Mouse (Mus musculus) heart, embryonic 12.5 days (tissue): ENCODE data around the gene Kcnq1. TPM values are rescaled to one million over a fixed set of nuclear protein-coding genes. Genes with fewer than 3 reads are reported as not detected.
A peak's percentile ranks its signal among the peaks of the same experiment; 100 is the strongest.

ENCODE experiments used
- ATAC-seq: fragments of 200-750 bp; cut with Nextera tagmentation; 2 replicates; pipeline ENCODE4 v1.8.0; 2017; ENCODE audit warnings: moderate TSS enrichment, moderate library complexity; ENCODE audit not compliant: insufficient number of reproducible peaks, low FRiP score
- H3K27ac ChIP-seq: fragments of 300-500 bp; sonication (generic); 2 replicates; pipeline ENCODE4 v1.5.1; 2016; ENCODE audit warnings: mild to moderate bottlenecking, moderate library complexity; ENCODE audit not compliant: poor library complexity, severe bottlenecking
- H3K27me3 ChIP-seq: fragments of 300-500 bp; sonication (generic); replicated peaks from 2 replicates; pipeline ENCODE4 v1.6.1; 2016; ENCODE audit warnings: mild to moderate bottlenecking, moderate library complexity
- H3K36me3 ChIP-seq: fragments of 300-500 bp; sonication (generic); 2 replicates; pipeline ENCODE4 v1.6.1; 2016; ENCODE audit warnings: mild to moderate bottlenecking, moderate library complexity
- H3K4me1 ChIP-seq: fragments of 300-500 bp; sonication (generic); replicated peaks from 2 replicates; pipeline ENCODE4 v1.6.1; 2016; ENCODE audit warnings: mild to moderate bottlenecking
- H3K4me2 ChIP-seq: fragments of 300-500 bp; sonication (generic); 2 replicates; pipeline ENCODE4 v1.6.1; 2016; ENCODE audit warnings: mild to moderate bottlenecking, moderate library complexity
- H3K4me3 ChIP-seq: fragments of 300-500 bp; sonication (generic); 2 replicates; pipeline ENCODE4 v1.5.1; 2016; ENCODE audit warnings: mild to moderate bottlenecking
- H3K9ac ChIP-seq: fragments of 300-500 bp; sonication (generic); 2 replicates; pipeline ENCODE4 v1.6.1; 2016; ENCODE audit warnings: mild to moderate bottlenecking, moderate library complexity
- H3K9me3 ChIP-seq: fragments of 300-500 bp; sonication (generic); replicated peaks from 2 replicates; pipeline ENCODE4 v1.6.1; 2016; ENCODE audit warnings: mild to moderate bottlenecking, moderate library complexity
- WGBS: fragments of 180-500 bp; shearing (Covaris S2); methylation state at CpG from one replicate; pipeline ENCODE4 v1.1.7; 2016; 5-methylcytosine and 5-hydroxymethylcytosine counted together
- polyA plus RNA-seq: library from polyadenylated mRNA; unstranded; fragments of >200 nt; fragmentation: Nextera tagmentation; extraction: Ambion mirVana; gene quantifications from 2 replicates; pipeline ENCODE4 v1.2.1, GENCODE M21; 2016

Kcnq1 gene
- polyA plus RNA-seq, 1 experiment from 2014 or later = 12.9 TPM

DNA sequence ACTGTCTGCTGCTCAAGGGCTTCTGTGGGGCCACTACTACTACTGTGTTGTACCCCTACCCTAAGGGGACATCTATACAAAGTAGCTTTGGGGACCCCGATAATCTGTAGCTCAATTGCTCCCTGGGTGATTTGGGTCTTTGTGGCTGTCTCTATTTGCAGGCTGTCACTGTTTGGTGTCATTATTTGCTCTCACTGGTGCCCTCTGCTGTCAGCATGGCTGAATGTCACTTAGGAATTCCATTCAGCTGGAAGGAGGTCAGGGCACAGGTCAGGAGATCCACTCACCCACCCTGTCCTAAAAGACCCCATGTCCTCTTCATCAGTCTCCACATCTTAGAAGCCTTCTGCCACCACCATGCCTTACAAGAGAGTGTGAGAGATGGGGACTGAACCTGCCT lies 32.6 kb downstream of the Kcnq1 start:
- Histone ChIP-seq H3K27me3 (no peaks in the 10 kb centered on the region), H3K4me3 (no peak overlapping the region), H3K36me3 (no peaks in the 10 kb centered on the region), H3K4me2 (no peak overlapping the region), H3K9me3 (no peaks in the 10 kb centered on the region), H3K4me1 (peaks cover 57% of the 10 kb centered on the region), H3K9ac (no peak overlapping the region), H3K27ac (peak overlapping the region; percentile 49; the same call in 1 of the 2 replicates)
- no peak; the same call in 1 of the 2 replicates for ATAC-seq
- WGBS = 53% methylated on average over 1 of the region's 1 CpGs

DNA sequence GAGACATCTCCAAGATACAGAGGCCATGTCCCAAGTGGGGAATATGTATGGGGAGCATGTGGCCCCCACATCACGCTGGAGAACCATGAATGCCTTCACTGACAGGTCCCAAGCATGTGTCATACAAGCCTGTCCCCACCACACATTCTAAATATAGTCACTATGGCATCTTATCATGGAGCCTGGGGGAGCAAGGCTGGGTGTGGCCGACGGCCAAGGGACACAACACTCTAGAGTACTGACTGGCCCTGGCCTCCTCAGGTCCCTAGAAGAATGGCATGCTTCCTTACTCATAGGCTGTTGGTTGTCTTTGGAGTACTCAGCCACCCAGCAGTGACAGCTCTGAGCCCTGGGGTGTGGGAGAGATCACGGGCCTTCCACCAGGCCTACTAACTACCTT lies 33.8 kb downstream of the Kcnq1 start:
- H3K27ac ChIP-seq = peak overlapping the region; percentile 49
- H3K4me3 ChIP-seq = no peak overlapping the region
- peaks cover 57% of the 10 kb centered on the region for H3K4me1 ChIP-seq
- WGBS = 42% methylated on average over 4 of the region's 4 CpGs
- H3K36me3 ChIP-seq = no peaks in the 10 kb centered on the region
- no peak overlapping the region for H3K9ac ChIP-seq
- no peaks in the 10 kb centered on the region for H3K9me3 ChIP-seq
- peak; percentile 27 for ATAC-seq
- no peaks in the 10 kb centered on the region for H3K27me3 ChIP-seq
- H3K4me2 ChIP-seq = peak overlapping the region; percentile 30

DNA sequence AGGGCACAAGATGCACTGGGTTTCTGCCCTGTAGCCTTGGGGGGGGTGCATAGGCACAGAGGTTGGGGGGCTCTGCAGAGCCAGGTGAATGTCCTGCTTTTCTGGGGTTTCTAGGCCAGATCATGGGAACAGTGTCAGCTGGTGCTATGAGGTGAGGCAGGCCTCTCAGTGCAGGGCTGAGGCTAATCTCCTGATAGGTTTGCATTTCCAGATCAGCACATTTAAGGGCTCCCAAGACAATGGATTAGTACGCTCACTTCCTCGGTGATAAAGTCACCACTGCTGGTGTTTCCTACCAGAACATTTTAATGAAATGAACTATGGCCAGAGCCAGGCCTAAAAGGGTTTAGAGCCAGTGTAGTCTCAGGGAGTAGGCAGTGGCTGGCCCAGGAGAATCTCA lies 36.5 kb downstream of the Kcnq1 start:
- Histone ChIP-seq H3K4me2 (no peak overlapping the region), H3K9me3 (no peaks in the 10 kb centered on the region), H3K4me3 (no peak overlapping the region), H3K4me1 (peaks cover 54% of the 10 kb centered on the region), H3K9ac (no peak overlapping the region), H3K36me3 (no peaks in the 10 kb centered on the region), H3K27ac (no peak overlapping the region), H3K27me3 (no peaks in the 10 kb centered on the region)
- WGBS = 81% methylated on average over 2 of the region's 2 CpGs
- ATAC-seq = no peak

DNA sequence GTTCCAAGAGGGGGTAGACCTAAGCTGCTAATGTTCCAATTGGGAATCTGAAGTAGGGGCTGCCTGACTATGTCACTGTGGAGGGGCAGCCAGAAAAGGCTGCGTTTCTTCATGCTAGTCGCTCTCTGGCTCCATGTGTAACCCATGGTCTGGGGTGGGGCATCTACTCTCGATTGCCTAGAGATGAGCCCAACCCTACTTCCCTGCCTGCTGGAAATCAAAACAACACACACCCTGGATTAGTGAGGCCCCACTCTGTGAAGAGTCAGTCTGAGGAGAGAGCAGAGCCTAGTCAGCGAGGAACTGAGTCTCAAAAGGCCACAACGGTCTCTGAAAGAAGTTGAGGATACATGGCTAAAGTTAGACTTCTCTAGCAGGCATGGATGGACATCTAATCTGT lies 40.9 kb downstream of the Kcnq1 start:
- peaks cover 19% of the 10 kb centered on the region for H3K4me1 ChIP-seq
- H3K4me3 ChIP-seq = no peak overlapping the region
- H3K9ac ChIP-seq = no peak overlapping the region
- ATAC-seq = no peak
- no peaks in the 10 kb centered on the region for H3K9me3 ChIP-seq
- H3K27ac ChIP-seq = no peak overlapping the region
- no peaks in the 10 kb centered on the region for H3K27me3 ChIP-seq
- WGBS = 62% methylated on average over 5 of the region's 5 CpGs
- H3K4me2 ChIP-seq = no peak overlapping the region
- H3K36me3 ChIP-seq = no peaks in the 10 kb centered on the region

DNA sequence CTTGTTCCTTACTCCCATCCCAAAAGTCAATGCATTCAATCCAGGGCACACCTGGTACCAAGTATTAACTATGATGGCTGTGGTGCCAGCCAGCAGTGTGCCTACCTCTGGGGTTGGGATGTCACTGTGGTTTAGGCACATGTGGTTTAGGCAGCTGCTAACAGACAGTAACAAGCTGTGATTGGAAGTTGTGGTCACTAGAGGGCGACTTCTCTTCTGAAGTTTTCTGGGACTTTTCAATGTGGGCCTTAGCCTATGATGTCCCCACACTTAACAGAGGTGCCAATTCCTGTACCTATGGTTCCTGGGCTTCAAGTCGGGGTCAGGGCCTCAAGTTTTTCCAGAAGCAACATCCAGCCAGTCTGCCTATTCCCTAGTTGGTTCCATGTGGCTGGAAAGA lies 45.0 kb downstream of the Kcnq1 start:
- no peaks in the 10 kb centered on the region for H3K9me3 ChIP-seq
- H3K9ac ChIP-seq = no peak overlapping the region
- H3K27me3 ChIP-seq = no peaks in the 10 kb centered on the region
- no peak for ATAC-seq
- H3K4me3 ChIP-seq = no peak overlapping the region
- peaks cover 30% of the 10 kb centered on the region for H3K4me1 ChIP-seq
- H3K36me3 ChIP-seq = no peaks in the 10 kb centered on the region
- H3K27ac ChIP-seq = no peak overlapping the region
- 5% methylated on average over 2 of the region's 2 CpGs for WGBS
- H3K4me2 ChIP-seq = no peak overlapping the region

DNA sequence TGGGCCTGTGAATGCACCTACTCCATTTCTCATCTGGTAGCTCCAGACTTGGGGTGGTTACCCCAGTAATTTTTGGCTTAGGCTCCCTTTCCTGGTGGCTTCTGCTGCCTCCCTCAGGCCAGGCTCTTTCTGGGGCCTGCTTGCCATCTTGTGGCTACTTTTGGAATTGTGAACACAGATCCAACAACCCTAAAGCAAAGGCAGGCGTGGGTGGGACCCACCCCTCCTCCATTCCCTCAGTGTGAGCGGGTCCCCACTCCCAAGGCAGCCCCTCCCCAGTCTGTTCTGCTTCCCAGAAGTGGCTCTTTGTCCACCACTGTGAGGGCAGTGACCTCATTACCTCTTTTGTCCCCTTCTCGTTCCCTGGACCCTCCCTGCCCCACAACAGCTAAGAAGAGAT lies 46.2 kb downstream of the Kcnq1 start:
- Histone ChIP-seq H3K4me1 (peaks cover 22% of the 10 kb centered on the region), H3K36me3 (no peaks in the 10 kb centered on the region), H3K27ac (no peak overlapping the region), H3K4me3 (no peak overlapping the region), H3K9ac (no peak overlapping the region), H3K4me2 (no peak overlapping the region), H3K27me3 (no peaks in the 10 kb centered on the region), H3K9me3 (no peaks in the 10 kb centered on the region)
- ATAC-seq = no peak
- 44% methylated on average over 3 of the region's 3 CpGs for WGBS

DNA sequence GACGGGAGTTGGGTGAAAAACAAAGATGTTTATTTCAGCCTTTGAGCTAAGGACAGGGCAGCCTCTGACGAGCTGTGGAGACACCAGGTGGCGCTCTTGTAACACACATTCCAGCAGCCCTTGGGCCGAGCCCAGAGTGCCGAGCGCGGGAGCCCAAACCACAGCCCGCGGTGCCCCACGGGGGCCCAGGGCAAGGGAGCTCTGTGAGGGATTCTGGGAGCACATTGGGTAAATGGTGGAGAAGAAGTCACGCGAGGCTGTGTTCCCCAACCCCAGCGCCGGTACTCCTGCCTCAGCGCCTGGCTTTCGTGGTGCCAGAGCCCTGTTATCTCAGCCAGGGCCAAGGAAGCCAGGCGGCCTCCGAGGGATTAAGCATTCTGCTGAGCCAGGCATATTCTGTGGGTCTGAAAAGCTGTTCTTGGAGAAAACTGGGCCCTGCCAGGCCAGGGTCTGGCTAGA lies 47.8 kb downstream of the Kcnq1 start:
- ATAC-seq = peak; percentile 82
- H3K4me1 ChIP-seq = peaks cover 34% of the 10 kb centered on the region
- peak overlapping the region; percentile 88 for H3K27ac ChIP-seq
- H3K27me3 ChIP-seq = no peaks in the 10 kb centered on the region
- H3K4me3 ChIP-seq = peak overlapping the region; percentile 29
- H3K9ac ChIP-seq = peak overlapping the region; percentile 69
- WGBS = 4% methylated on average over 18 of the region's 18 CpGs
- H3K4me2 ChIP-seq = peak overlapping the region; percentile 69
- H3K9me3 ChIP-seq = no peaks in the 10 kb centered on the region
- no peaks in the 10 kb centered on the region for H3K36me3 ChIP-seq

DNA sequence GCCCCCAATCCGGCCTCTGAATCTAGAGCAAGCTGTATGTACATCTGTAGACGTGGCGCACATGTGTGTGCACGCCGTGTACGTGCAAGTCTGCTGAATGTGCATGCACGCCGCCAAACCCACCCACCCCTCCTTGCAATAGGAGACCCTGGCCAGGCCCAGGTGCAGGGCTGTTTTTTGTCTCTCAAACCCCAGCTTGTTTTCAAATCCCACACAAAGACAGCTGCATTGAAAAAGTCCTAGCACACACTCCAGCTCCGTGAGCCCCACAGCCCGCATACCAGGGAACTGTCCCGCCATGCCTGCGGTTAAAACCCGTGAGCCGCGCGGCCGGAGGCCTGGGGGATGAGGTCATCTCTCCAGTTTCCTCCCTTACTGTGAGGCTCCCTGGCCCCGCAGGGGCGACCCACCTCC lies 48.3 kb downstream of the Kcnq1 start:
- no peaks in the 10 kb centered on the region for H3K36me3 ChIP-seq
- peak overlapping the region; percentile 69 for H3K9ac ChIP-seq
- H3K9me3 ChIP-seq = no peaks in the 10 kb centered on the region
- peak overlapping the region; percentile 88 for H3K27ac ChIP-seq
- H3K27me3 ChIP-seq = no peaks in the 10 kb centered on the region
- peak overlapping the region; percentile 69 for H3K4me2 ChIP-seq
- 14% methylated on average over 19 of the region's 19 CpGs for WGBS
- peaks cover 40% of the 10 kb centered on the region for H3K4me1 ChIP-seq
- H3K4me3 ChIP-seq = peak overlapping the region; percentile 29; the same call in 1 of the 2 replicates
- peak; percentile 58 for ATAC-seq

DNA sequence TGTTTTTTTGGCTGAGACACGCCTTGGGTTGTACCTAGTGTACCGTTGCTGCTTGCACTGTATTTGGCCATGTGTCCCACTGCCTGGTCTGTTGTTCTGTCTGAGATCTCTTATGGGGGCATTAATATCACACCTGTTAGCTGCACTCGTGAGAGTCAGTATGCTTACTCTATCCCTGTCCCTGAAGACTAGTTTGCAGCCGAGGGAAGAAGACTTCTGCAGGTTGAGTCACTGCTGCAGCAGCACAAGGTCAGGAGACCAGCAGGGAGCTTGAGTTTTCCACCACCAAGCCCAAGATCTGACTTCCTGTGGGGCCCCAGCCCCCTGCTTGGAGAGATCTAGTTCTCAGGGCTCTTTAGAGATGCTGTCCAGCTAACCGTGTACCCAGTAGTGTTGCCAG lies 49.1 kb downstream of the Kcnq1 start:
- 38% methylated on average over 5 of the region's 5 CpGs for WGBS
- 0 out of 2 replicates have a peak overlapping the region, but pooled peaks have one; percentile 6 for H3K4me2 ChIP-seq
- 0 out of 2 replicates have a peak overlapping the region, but pooled peaks have one; percentile 69 for H3K9ac ChIP-seq
- no peaks in the 10 kb centered on the region for H3K9me3 ChIP-seq
- H3K36me3 ChIP-seq = no peaks in the 10 kb centered on the region
- no peaks in the 10 kb centered on the region for H3K27me3 ChIP-seq
- peaks cover 48% of the 10 kb centered on the region for H3K4me1 ChIP-seq
- H3K4me3 ChIP-seq = no peak overlapping the region
- no peak for ATAC-seq
- H3K27ac ChIP-seq = peak overlapping the region; percentile 88

DNA sequence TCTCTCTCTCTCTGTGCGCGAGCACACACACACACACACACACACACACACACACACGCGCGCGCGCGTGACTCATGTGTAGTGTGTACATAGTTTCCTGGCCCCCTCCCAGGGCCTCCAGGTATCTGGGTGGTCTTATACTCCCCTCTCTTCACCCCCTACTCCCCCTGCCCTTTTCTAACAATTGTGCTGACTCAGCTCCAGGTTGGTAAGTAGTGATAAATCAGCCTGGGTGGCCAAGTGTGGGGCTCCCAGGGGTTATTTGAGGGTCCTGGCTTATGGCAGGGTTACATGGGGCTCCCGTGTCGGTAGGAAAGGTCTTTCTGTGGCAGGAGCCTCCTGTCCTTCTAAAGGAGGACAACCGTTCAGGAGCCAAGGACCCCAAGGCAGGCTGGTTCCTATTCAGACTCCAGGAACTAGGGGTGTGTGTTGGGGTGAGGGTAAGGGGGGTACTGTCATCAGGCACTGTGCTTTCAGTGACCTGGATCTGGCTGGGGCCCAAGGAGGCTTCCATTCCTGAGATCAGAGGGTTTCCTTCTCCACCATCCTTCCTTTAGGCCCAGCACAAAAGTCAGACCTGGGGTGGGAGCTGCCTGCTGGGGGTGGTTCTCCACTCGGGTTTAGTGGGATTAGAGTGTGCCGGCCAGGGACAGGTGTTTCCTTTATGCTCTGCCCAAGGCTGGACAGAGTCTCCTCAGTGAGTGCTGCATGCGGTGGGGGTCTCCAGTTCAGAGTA lies 52.7 kb downstream of the Kcnq1 start:
- ATAC-seq = no peak
- H3K4me1 ChIP-seq = peaks cover 45% of the 10 kb centered on the region
- no peaks in the 10 kb centered on the region for H3K27me3 ChIP-seq
- no peak overlapping the region for H3K4me2 ChIP-seq
- no peaks in the 10 kb centered on the region for H3K36me3 ChIP-seq
- H3K9ac ChIP-seq = 0 out of 2 replicates have a peak overlapping the region, but pooled peaks have one; percentile 26
- 0 out of 2 replicates have a peak overlapping the region, but pooled peaks have one; percentile 45 for H3K27ac ChIP-seq
- no peaks in the 10 kb centered on the region for H3K9me3 ChIP-seq
- no peak overlapping the region for H3K4me3 ChIP-seq
- WGBS = 84% methylated on average over 14 of the region's 14 CpGs

DNA sequence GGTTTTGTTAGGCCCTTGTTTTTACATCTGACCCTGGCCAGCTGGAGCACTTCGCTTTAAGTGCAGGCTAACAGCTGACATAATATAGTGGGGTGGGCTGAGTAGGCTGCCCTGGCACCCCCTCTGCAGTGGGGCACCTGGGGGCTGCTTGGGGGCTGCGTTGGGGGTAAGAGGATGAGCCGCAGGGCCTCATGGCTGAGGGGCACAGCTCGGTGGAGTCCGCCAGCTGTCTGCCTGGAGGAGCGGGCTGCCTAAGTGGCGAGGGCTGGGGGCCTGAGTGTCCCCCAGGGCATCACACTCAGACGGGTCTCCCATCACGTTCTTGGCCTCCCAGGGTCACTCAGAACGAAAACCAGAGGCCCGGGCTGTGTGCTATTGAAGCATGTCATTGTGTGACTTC lies 53.3 kb downstream of the Kcnq1 start:
- peak overlapping the region; percentile 9; the same call in 1 of the 2 replicates for H3K4me2 ChIP-seq
- H3K9me3 ChIP-seq = no peaks in the 10 kb centered on the region
- peak overlapping the region; percentile 45; the same call in 1 of the 2 replicates for H3K27ac ChIP-seq
- 0 out of 2 replicates have a peak overlapping the region, but pooled peaks have one; percentile 26 for H3K9ac ChIP-seq
- WGBS = 41% methylated on average over 11 of the region's 11 CpGs
- peaks cover 39% of the 10 kb centered on the region for H3K4me1 ChIP-seq
- no peaks in the 10 kb centered on the region for H3K27me3 ChIP-seq
- H3K4me3 ChIP-seq = no peak overlapping the region
- ATAC-seq = no peak
- no peaks in the 10 kb centered on the region for H3K36me3 ChIP-seq
